Mouse (Mus musculus): ENCODE measurements around the gene Cckbr.

Cckbr gene

DNA sequence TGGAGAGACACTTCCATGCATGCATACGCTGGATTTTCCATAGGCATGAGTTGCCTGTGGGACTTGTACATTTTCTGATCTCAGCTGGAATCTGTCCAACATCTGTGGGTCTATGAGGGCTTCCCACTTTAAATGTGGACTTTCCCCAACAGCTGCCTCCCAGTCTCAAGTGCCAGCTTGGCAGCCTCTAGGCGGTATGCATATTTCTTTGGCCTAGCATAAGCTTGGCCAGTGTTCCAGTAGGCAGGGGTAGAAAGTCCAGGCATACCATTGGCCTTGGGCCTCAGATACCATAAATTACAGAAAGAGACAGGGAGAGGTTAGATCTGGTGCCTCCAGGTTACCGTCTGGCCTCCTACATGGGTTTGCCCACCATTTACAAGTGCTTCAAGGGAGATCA, 72.3 kb downstream of the Cckbr start:
- DNase-seq (ENCODE audit: low read depth, low spot score) = no peak

DNA sequence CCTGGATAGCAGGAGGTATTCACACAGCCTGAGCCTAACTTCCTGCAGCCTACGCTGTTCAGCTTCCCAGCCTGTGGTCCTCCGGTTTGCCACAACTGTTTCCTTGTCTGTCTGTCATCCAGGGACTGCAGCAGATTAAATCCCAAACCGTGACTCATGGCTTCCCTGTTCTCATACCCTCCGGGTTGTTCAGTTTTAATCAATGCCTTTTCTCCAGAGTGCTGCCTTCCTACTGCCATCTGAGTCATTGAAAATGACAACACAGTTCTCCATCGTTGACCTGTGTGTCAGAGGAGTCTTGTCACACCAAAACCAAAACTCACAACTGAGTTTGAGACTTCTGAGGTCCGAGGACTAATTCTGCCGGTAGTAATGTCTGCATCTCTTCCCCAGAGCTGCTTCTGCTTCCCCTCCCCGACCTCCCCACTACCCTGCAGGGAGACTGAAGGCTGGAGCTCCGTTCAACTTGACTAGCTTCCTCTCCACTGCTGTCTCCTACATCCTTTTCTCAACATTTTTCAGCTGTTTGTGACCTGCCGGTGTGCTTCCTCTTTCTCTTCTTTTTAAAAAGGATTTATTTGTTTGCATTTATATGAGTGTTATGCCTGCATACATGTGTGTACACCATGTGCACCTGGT, 73.4 kb downstream of the Cckbr start:
- DNase-seq (ENCODE audit: low read depth, low spot score) = no peak

DNA sequence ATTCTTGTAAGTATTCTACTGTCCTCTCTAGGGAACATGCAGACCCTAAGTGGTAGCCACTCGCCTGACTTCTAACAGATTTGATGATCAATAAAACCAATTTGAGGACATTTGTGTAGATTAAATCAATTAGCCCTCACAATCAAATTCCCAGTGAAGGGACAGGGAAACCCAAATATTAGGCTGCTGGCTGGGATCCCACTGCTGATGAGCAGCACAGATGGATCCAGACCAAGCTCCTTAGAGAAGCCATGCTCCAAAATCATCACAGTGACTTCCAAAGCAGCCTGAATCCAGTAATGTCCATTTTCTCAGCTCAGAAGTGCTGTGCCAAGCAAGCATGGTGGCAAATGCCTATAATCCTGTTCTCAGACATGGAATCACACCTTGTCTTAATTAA, 74.1 kb downstream of the Cckbr start:
- DNase-seq (ENCODE audit: low read depth, low spot score) = no peak

DNA sequence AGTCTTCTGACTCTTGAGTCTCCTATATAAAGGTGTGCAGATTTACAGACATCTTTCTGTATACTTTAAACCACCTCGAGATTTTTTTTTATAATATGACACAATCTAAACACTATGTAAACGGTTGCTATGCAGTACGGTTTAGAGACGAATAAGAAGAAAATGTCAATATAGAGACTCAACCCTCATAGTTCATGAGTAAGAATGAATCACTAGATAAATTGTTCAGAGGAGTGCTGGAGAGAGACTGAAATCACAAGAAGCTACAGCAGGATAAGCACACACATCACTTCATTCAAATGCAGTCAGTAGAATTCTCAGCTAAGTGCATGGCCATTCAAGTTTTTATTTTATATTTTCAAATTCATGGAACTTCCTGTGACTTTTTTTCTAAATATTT, 76.5 kb downstream of the Cckbr start:
- no peak for DNase-seq (ENCODE audit: low read depth, low spot score)

DNA sequence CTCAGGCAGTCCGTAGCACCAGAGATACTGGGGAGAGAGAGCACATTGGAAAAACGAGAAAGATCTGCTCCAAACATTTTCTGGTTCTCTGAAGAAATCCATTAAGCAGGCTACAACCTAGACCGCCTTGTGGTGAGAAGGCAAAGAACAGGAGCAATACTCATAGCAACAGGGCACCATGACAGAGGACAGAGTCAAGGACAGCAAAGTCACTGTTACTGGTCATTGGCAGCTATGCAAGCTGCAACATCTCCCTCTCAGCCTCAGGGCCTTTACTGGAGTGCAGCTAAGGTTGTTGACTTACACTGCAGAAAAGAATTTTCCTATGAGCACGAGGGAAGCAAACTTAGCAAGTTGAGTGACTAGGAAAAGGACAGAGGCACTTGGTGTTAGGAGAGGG, 81.7 kb downstream of the Cckbr start:
- DNase-seq (ENCODE audit: low read depth, low spot score) = no peak

DNA sequence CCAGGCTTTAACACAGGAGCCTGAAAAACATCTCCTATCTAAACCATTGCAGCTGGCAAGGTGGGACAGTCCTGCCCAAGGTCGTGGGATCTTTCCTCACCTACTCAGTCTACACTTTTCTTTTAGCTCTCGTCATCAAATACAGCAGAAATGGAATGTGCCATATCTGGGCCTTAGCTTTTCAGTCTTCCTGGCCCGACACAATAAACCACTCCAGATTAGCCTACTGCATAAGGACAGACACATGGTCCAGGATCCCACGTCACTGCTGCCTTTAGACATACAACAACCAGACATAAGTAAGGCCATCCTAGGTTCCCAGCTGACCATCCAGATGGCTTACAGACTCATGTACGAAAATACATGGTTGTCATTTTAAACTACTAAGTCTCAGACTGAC, 84.6 kb downstream of the Cckbr start:
- no peak for DNase-seq (ENCODE audit: low read depth, low spot score)

DNA sequence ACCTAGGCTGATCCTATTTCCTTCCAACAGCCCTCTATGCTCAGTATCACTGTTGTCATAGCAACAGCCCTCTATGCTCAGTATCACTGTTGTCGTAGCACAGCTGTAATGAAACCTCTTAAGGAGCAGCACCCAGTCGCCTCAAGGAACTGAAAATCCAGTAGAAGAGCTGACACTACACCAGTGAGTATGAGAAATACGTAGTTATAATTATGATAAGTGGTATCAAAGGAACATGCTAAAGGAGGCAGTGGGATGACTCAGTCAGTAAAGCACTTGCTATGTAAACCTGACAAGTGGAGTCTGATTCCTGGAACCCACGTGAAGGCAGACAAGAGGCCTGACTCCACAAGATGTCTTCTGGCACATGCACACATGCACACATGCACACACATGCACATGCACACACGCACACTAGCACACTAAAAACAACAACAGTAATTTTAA, 88.3 kb downstream of the Cckbr start:
- DNase-seq (ENCODE audit: low read depth, low spot score) = no peak

DNA sequence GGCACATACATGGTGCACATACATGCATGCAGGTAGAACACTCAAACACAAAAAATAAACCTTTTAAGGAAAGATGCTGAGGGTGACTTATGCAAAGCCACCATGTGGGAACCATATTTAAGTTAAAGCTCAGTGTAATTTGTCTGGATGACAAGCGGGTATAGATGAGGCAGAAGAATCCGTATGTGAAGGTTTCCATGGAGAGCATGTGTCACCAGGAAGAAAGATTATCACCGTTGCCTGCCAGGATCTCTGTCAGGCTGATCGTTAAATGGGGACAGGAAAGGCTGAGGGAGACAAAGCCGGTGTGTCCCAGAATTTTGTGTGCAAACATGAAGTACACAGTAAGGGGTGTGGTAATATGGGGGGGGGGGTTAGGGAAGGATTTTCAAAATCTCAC, 89.0 kb downstream of the Cckbr start:
- no peak for DNase-seq (ENCODE audit: low read depth, low spot score)

DNA sequence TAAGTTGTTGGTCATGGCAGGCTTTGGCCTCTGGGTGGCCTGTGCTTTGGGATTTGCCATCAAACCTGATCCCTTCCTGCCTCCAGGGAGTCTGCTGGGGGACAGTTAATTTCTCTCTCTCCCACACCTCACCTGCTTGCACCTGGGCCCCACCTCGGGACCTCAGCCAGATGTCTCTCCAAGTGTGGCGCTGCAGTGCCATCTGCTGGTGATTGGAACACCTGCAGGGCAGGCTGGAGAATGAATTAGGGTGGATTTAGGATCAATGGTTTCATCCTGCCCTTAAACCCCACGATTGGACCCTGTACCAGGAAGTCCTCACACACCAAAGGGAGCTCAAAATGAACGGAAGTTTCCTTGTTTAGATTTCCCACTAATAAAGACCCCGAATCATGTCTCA, 89.6 kb downstream of the Cckbr start:
- DNase-seq (ENCODE audit: low read depth, low spot score) = peak; percentile 63

DNA sequence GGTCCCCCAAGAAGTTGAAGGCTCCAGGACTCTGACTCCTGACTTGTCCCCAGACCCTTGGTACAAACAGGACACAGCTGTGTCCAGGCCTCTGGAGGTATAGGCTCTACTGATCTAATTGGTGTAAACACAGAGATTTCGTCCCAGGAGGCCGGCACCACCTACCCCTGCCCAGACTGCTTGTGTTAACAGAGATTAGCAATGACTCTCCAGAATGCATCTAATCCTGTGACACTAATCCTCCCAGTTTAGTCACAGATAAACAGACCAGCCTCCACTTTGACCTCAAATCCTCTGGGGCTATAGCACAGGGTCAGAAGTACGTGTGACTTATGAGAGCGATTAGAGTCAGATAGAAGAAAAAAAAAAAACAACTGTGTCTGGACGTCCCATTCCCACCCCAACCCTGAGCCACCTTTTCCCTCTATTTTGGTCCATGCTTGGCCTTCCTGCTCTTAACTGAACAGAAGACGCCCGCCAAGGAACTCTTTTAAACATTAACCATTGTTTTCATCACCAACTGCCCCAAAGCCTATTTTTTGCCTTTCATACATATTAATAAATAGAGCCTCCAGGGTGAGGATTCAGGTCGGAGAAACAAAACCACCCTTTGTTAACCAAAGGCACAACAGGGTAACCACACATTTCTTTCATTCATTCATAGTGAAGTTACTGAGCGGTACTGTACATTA, 91.3 kb downstream of the Cckbr start:
- DNase-seq (ENCODE audit: low read depth, low spot score) = no peak

DNA sequence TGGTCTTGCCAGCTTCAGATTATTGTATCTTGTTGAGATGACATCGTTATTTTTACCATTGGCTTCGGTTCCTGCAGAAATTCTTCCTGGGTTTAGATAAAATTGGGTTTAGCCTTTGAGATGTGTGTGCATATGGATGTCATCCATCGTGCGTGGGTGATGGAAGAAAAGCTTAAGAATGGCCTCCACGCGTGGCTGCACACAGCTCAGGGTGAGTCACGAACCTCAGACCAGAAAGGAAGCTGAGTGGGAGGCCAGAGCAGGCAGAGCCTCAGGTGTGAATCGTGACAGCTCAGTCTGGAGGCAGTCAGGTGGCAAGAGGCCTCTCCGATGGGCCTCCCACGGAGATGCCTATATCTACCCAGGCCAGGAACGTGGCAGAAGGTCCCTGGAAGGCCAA, 93.8 kb downstream of the Cckbr start:
- no peak for DNase-seq (ENCODE audit: low read depth, low spot score)

DNA sequence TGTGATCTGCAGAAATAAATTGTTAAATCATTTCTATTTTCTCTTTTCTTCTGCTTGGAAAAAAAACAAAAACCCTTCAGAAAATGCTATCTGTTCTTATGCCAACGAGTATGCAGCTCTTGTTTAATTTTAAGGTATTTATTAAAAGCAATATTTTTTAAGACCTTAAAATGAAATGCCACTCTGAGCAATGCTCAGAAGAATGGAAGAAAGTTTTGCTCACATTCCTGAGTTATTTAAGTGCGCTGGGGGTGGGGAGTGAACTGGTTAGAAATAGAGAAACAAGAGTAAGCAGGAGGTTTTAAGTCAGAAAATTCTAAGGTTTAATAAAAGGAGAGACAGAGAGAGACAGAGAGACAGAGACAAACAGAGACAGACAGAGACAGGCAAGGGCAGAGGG, 94.2 kb downstream of the Cckbr start:
- DNase-seq (ENCODE audit: low read depth, low spot score) = no peak

DNA sequence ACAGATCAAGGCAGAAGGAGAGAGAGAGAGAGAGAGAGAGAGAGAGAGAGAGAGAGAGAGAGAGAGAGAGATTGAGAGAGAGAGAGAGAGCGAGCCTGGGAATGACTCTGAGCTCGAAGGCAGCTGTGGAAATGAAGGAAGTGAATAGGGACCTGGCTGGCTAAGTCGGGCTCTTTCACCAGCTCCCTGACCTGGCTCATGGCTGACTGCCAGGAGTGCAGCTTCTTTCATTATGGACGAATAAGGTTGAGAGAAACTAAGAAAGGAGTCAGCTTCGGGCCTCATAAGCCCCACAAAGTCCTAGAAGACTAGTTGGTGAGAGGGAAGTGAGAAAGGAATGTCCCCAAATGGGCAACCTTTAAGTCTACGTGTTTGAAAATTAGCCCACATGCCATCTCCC, 94.7 kb downstream of the Cckbr start:
- DNase-seq (ENCODE audit: low read depth, low spot score) = peak; percentile 14
